Mouse (Mus musculus) heart, embryonic 12.5 days (tissue): ENCODE results near the gene Pdcd1lg2. TPM values are rescaled to one million over a fixed set of nuclear protein-coding genes. Genes with fewer than 3 reads are reported as not detected.
"Not testable (repeated sequence)": the region's sequence is repeated elsewhere in the genome, so short reads cannot be mapped to it uniquely, and the experiment has no call there.

Source experiments
- ATAC-seq: fragments of 200-750 bp; cut with Nextera tagmentation; 2 replicates; pipeline ENCODE4 v1.8.0; 2017; ENCODE audit warnings: moderate TSS enrichment, moderate library complexity; ENCODE audit not compliant: insufficient number of reproducible peaks, low FRiP score
- H3K27ac ChIP-seq: fragments of 300-500 bp; sonication (generic); 2 replicates; pipeline ENCODE4 v1.5.1; 2016; ENCODE audit warnings: mild to moderate bottlenecking, moderate library complexity; ENCODE audit not compliant: poor library complexity, severe bottlenecking
- H3K27me3 ChIP-seq: fragments of 300-500 bp; sonication (generic); replicated peaks from 2 replicates; pipeline ENCODE4 v1.6.1; 2016; ENCODE audit warnings: mild to moderate bottlenecking, moderate library complexity
- H3K36me3 ChIP-seq: fragments of 300-500 bp; sonication (generic); 2 replicates; pipeline ENCODE4 v1.6.1; 2016; ENCODE audit warnings: mild to moderate bottlenecking, moderate library complexity
- H3K4me1 ChIP-seq: fragments of 300-500 bp; sonication (generic); replicated peaks from 2 replicates; pipeline ENCODE4 v1.6.1; 2016; ENCODE audit warnings: mild to moderate bottlenecking
- H3K4me2 ChIP-seq: fragments of 300-500 bp; sonication (generic); 2 replicates; pipeline ENCODE4 v1.6.1; 2016; ENCODE audit warnings: mild to moderate bottlenecking, moderate library complexity
- H3K4me3 ChIP-seq: fragments of 300-500 bp; sonication (generic); 2 replicates; pipeline ENCODE4 v1.5.1; 2016; ENCODE audit warnings: mild to moderate bottlenecking
- H3K9ac ChIP-seq: fragments of 300-500 bp; sonication (generic); 2 replicates; pipeline ENCODE4 v1.6.1; 2016; ENCODE audit warnings: mild to moderate bottlenecking, moderate library complexity
- H3K9me3 ChIP-seq: fragments of 300-500 bp; sonication (generic); replicated peaks from 2 replicates; pipeline ENCODE4 v1.6.1; 2016; ENCODE audit warnings: mild to moderate bottlenecking, moderate library complexity
- WGBS: fragments of 180-500 bp; shearing (Covaris S2); methylation state at CpG from one replicate; pipeline ENCODE4 v1.1.7; 2016; 5-methylcytosine and 5-hydroxymethylcytosine counted together
- polyA plus RNA-seq: library from polyadenylated mRNA; unstranded; fragments of >200 nt; fragmentation: Nextera tagmentation; extraction: Ambion mirVana; gene quantifications from 2 replicates; pipeline ENCODE4 v1.2.1, GENCODE M21; 2016

Gene Pdcd1lg2
- polyA plus RNA-seq, 1 experiment from 2014 or later = not detected

GRCm38 (mm10) chr19:29405388-29405787 lies 5.3 kb upstream of the Pdcd1lg2 start:
- no peaks in the 10 kb centered on the region for H3K9me3 ChIP-seq
- H3K4me2 ChIP-seq = no peak overlapping the region
- no peak for ATAC-seq
- H3K4me3 ChIP-seq = no peak overlapping the region
- H3K27ac ChIP-seq = no peak overlapping the region
- H3K4me1 ChIP-seq = 0 out of 2 replicates have a peak, but pooled peaks cover 5% of the 10 kb centered on the region
- H3K27me3 ChIP-seq = 0 out of 2 replicates have a peak, but pooled peaks cover 3% of the 10 kb centered on the region
- H3K36me3 ChIP-seq = no peaks in the 10 kb centered on the region
- no peak overlapping the region for H3K9ac ChIP-seq
- 33% methylated on average over 2 of the region's 2 CpGs for WGBS

- Histone ChIP-seq H3K9ac (no peak overlapping the region), H3K4me3 (no peak overlapping the region), H3K9me3 (no peaks in the 10 kb centered on the region), H3K36me3 (no peaks in the 10 kb centered on the region), H3K4me1 (0 out of 2 replicates have a peak, but pooled peaks cover 5% of the 10 kb centered on the region), H3K4me2 (no peak overlapping the region), H3K27ac (no peak overlapping the region), H3K27me3 (0 out of 2 replicates have a peak, but pooled peaks cover 3% of the 10 kb centered on the region)
- no peak for ATAC-seq
- 80% methylated on average over 18 of the region's 18 CpGs for WGBS
These were observed 4.4 kb upstream of the Pdcd1lg2 start for GRCm38 (mm10) chr19:29406042-29407017.

- ATAC-seq = no peak
- Histone ChIP-seq H3K27ac (no peak overlapping the region), H3K27me3 (0 out of 2 replicates have a peak, but pooled peaks cover 3% of the 10 kb centered on the region)
These were observed 2.0 kb downstream of the Pdcd1lg2 start for GRCm38 (mm10) chr19:29412476-29413420.

GRCm38 (mm10) chr19:29414513-29414912 lies 3.8 kb downstream of the Pdcd1lg2 start:
- Histone ChIP-seq H3K9me3 (no peaks in the 10 kb centered on the region), H3K4me2 (no peak overlapping the region), H3K27me3 (0 out of 2 replicates have a peak, but pooled peaks cover 3% of the 10 kb centered on the region), H3K9ac (no peak overlapping the region), H3K36me3 (no peaks in the 10 kb centered on the region), H3K27ac (no peak overlapping the region), H3K4me1 (peaks cover 14% of the 10 kb centered on the region), H3K4me3 (no peak overlapping the region)
- ATAC-seq = no peak
- WGBS = 78% methylated on average over 3 of the region's 3 CpGs

More at GRCm38 (mm10) chr19:29412476-29413420, 2.0 kb downstream of the Pdcd1lg2 start:
- Histone ChIP-seq H3K4me1 (0 out of 2 replicates have a peak, but pooled peaks cover 3% of the 10 kb centered on the region), H3K4me2 (no peak overlapping the region), H3K9ac (no peak overlapping the region), H3K9me3 (no peaks in the 10 kb centered on the region), H3K4me3 (no peak overlapping the region), H3K36me3 (no peaks in the 10 kb centered on the region)
- 78% methylated on average over 6 of the region's 6 CpGs for WGBS

- not testable (repeated sequence) for H3K4me3 ChIP-seq, H3K4me2 ChIP-seq, H3K9me3 ChIP-seq, H3K27me3 ChIP-seq, ATAC-seq, H3K27ac ChIP-seq, H3K9ac ChIP-seq, H3K36me3 ChIP-seq
- H3K4me1 ChIP-seq = peaks cover 14% of the 10 kb centered on the region
These were observed 4.2 kb downstream of the Pdcd1lg2 start for GRCm38 (mm10) chr19:29414917-29415316.

GRCm38 (mm10) chr19:29416393-29416902 lies 5.7 kb downstream of the Pdcd1lg2 start:
- H3K36me3 ChIP-seq = no peaks in the 10 kb centered on the region
- no peak overlapping the region for H3K4me2 ChIP-seq
- H3K4me3 ChIP-seq = no peak overlapping the region
- H3K27ac ChIP-seq = no peak overlapping the region
- ATAC-seq = no peak
- no peaks in the 10 kb centered on the region for H3K9me3 ChIP-seq
- H3K4me1 ChIP-seq = peaks cover 14% of the 10 kb centered on the region
- H3K27me3 ChIP-seq = no peaks in the 10 kb centered on the region
- WGBS = 59% methylated on average over 3 of the region's 3 CpGs
- no peak overlapping the region for H3K9ac ChIP-seq

- ATAC-seq = no peak
- WGBS = 45% methylated on average over 2 of the region's 2 CpGs
- H3K9me3 ChIP-seq = no peaks in the 10 kb centered on the region
- H3K9ac ChIP-seq = no peak overlapping the region
- H3K27ac ChIP-seq = no peak overlapping the region
- H3K4me3 ChIP-seq = no peak overlapping the region
- no peaks in the 10 kb centered on the region for H3K36me3 ChIP-seq
- H3K4me2 ChIP-seq = no peak overlapping the region
- no peaks in the 10 kb centered on the region for H3K27me3 ChIP-seq
- H3K4me1 ChIP-seq = peaks cover 14% of the 10 kb centered on the region
These were observed 6.5 kb downstream of the Pdcd1lg2 start for GRCm38 (mm10) chr19:29417188-29417587.

- no peaks in the 10 kb centered on the region for H3K36me3 ChIP-seq
- H3K4me3 ChIP-seq = no peak overlapping the region
- H3K9ac ChIP-seq = no peak overlapping the region
- WGBS = 30% methylated on average over 2 of the region's 2 CpGs
- no peaks in the 10 kb centered on the region for H3K27me3 ChIP-seq
- H3K4me2 ChIP-seq = no peak overlapping the region
- ATAC-seq = no peak
- H3K9me3 ChIP-seq = no peaks in the 10 kb centered on the region
- H3K27ac ChIP-seq = no peak overlapping the region
- peaks cover 14% of the 10 kb centered on the region for H3K4me1 ChIP-seq
These were observed 7.2 kb downstream of the Pdcd1lg2 start for GRCm38 (mm10) chr19:29417894-29418293.

GRCm38 (mm10) chr19:29418661-29419115 lies 8.0 kb downstream of the Pdcd1lg2 start:
- 18% methylated on average over 9 of the region's 9 CpGs for WGBS
- Histone ChIP-seq H3K9ac (no peak overlapping the region), H3K36me3 (no peaks in the 10 kb centered on the region), H3K27ac (peak overlapping the region; percentile 20; the same call in 1 of the 2 replicates), H3K27me3 (no peaks in the 10 kb centered on the region), H3K4me1 (peaks cover 14% of the 10 kb centered on the region), H3K4me2 (peak overlapping the region; percentile 40), H3K4me3 (no peak overlapping the region), H3K9me3 (no peaks in the 10 kb centered on the region)
- ATAC-seq = no peak

- H3K4me2 ChIP-seq = no peak overlapping the region
- H3K27me3 ChIP-seq = no peaks in the 10 kb centered on the region
- H3K9me3 ChIP-seq = no peaks in the 10 kb centered on the region
- H3K9ac ChIP-seq = no peak overlapping the region
- no peak for ATAC-seq
- 63% methylated on average over 3 of the region's 3 CpGs for WGBS
- no peak overlapping the region for H3K4me3 ChIP-seq
- peaks cover 14% of the 10 kb centered on the region for H3K4me1 ChIP-seq
- no peaks in the 10 kb centered on the region for H3K36me3 ChIP-seq
- H3K27ac ChIP-seq = no peak overlapping the region
These were observed 8.8 kb downstream of the Pdcd1lg2 start for GRCm38 (mm10) chr19:29419506-29419905.
